Mouse (Mus musculus) limb, embryonic 12.5 days (tissue): Measurements from ENCODE around the gene Casp7. TPM values are rescaled to one million over a fixed set of nuclear protein-coding genes. Genes with fewer than 3 reads are reported as not detected.

Source experiments
- ATAC-seq: fragments of 200-750 bp; cut with Nextera tagmentation; 2 replicates; pipeline ENCODE4 v1.8.0; 2017; ENCODE audit warnings: low read depth, moderate TSS enrichment; ENCODE audit not compliant: insufficient number of reproducible peaks, insufficient read depth, low FRiP score, low TSS enrichment
- H3K27ac ChIP-seq: fragments of 300-500 bp; sonication (generic); 2 replicates; pipeline ENCODE4 v1.5.1; 2016; ENCODE audit warnings: mild to moderate bottlenecking, moderate library complexity
- H3K27me3 ChIP-seq: fragments of 300-500 bp; sonication (generic); 2 replicates; pipeline ENCODE4 v1.6.1; 2016; ENCODE audit warnings: mild to moderate bottlenecking, moderate library complexity
- H3K36me3 ChIP-seq: fragments of 300-500 bp; sonication (generic); 2 replicates; pipeline ENCODE4 v1.6.1; 2016; ENCODE audit warnings: mild to moderate bottlenecking, moderate library complexity
- H3K4me1 ChIP-seq: fragments of 300-500 bp; sonication (generic); replicated peaks from 2 replicates; pipeline ENCODE4 v1.6.1; 2016
- H3K4me2 ChIP-seq: fragments of 300-500 bp; sonication (generic); 2 replicates; pipeline ENCODE4 v1.6.1; 2016; ENCODE audit warnings: mild to moderate bottlenecking, moderate library complexity
- H3K4me3 ChIP-seq: fragments of 300-500 bp; sonication (generic); replicated peaks from 2 replicates; pipeline ENCODE4 v1.5.1; 2016; ENCODE audit warnings: mild to moderate bottlenecking
- H3K9ac ChIP-seq: fragments of 300-500 bp; sonication (generic); replicated peaks from 2 replicates; pipeline ENCODE4 v1.6.1; 2016; ENCODE audit warnings: mild to moderate bottlenecking, moderate library complexity
- H3K9me3 ChIP-seq: fragments of 300-500 bp; sonication (generic); 2 replicates; pipeline ENCODE4 v1.6.1; 2016; ENCODE audit warnings: mild to moderate bottlenecking, moderate library complexity
- WGBS: fragments of 180-500 bp; shearing (Covaris S2); methylation state at CpG from one replicate; pipeline ENCODE4 v1.1.7; 2016; 5-methylcytosine and 5-hydroxymethylcytosine counted together
- polyA plus RNA-seq: library from polyadenylated mRNA; unstranded; fragments of >200 nt; fragmentation: Nextera tagmentation; extraction: Ambion mirVana; gene quantifications from 2 replicates; pipeline ENCODE4 v1.2.1, GENCODE M21; 2016

Casp7 gene
- polyA plus RNA-seq, 1 experiment from 2014 or later = 31.5 TPM

DNA sequence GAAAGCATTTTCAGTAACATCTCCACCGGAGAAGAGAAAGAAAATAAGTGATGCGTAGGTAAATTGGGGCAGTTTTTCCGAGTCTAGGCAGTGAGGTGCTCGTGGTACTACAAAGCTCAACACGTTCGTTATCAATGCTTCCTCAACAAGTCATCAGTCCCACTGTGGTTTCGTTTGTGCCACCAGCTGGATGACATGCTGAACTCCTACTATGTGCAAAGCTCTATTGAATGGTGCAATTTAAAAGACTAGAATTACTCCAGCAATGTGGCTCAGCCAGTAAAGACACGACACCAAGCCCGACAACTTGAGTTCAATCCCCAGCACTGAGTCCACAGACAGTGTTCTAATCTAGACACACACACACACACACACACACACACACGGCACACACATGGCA is 10.8 kb upstream of the Casp7 start:
- no peak overlapping the region for H3K9ac ChIP-seq
- H3K4me3 ChIP-seq = no peak overlapping the region
- no peak overlapping the region for H3K27ac ChIP-seq
- H3K9me3 ChIP-seq = no peaks in the 10 kb centered on the region
- no peaks in the 10 kb centered on the region for H3K4me1 ChIP-seq
- ATAC-seq = no peak
- WGBS = 88% methylated on average over 10 of the region's 10 CpGs
- H3K4me2 ChIP-seq = no peak overlapping the region
- H3K27me3 ChIP-seq = no peaks in the 10 kb centered on the region
- H3K36me3 ChIP-seq = no peaks in the 10 kb centered on the region

DNA sequence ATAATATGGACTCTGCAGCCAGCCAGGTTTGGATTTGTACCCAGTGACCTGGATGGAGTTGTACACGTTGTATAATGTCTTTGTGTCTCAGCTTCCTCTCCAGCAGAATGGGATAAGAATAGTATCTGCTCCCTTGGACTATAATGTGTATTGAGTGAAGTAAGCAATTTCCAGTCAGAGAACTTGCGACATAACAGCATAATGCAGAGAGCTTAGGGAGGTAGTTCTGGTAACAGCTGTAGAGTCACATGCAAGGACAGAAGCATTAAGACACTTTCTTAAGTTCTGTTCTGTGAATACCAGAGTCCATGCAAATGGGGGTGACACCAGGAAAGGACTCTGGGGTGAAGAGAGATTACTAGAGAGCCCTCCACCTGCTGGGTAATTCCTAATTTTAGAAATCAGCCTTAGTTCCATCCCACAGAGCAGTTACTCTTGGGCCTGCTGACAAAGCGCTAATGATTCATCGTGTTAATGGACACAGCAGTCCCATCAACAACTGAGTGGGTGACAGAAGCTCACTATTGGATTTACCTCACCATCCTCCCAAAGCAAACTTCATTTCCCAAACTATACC is 9.1 kb upstream of the Casp7 start:
- Histone ChIP-seq H3K27me3 (no peaks in the 10 kb centered on the region), H3K4me1 (no peaks in the 10 kb centered on the region), H3K9me3 (no peaks in the 10 kb centered on the region), H3K9ac (no peak overlapping the region), H3K4me2 (no peak overlapping the region), H3K27ac (no peak overlapping the region), H3K36me3 (no peaks in the 10 kb centered on the region), H3K4me3 (no peak overlapping the region)
- 85% methylated on average over 4 of the region's 4 CpGs for WGBS
- no peak for ATAC-seq

- H3K27ac ChIP-seq = no peak overlapping the region
- 91% methylated on average over 11 of the region's 11 CpGs for WGBS
- no peak overlapping the region for H3K4me3 ChIP-seq
- no peaks in the 10 kb centered on the region for H3K9me3 ChIP-seq
- no peak for ATAC-seq
- H3K4me2 ChIP-seq = no peak overlapping the region
- H3K9ac ChIP-seq = no peak overlapping the region
- no peaks in the 10 kb centered on the region for H3K4me1 ChIP-seq
- no peaks in the 10 kb centered on the region for H3K27me3 ChIP-seq
- H3K36me3 ChIP-seq = no peaks in the 10 kb centered on the region
These were observed 7.8 kb upstream of the Casp7 start for GRCm38 (mm10) chr19:56389176-56389575.

DNA sequence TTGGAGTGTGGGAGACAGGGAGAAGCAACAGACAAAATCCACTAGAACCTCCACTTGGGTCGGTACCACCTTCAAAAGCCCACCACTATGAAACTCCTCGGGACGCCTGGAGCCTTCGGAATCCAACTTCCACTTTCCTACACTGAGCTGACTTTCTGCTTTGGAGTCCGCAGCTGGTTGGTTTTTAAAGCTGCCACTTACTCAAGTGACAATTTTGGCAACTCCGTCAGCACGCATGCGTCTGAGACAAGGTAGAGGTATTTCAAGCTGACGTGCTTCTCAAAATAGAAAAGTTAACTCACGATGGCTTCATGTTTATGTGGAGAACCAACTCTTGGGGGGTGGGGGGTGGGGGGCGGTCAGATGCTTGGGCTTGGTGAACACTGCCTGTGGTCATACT is 7.0 kb upstream of the Casp7 start, which contains the start of gene Nrap:
Gene Nrap (minus strand): TSS at position 159 of the 400 bp plus-strand sequence.
- Histone ChIP-seq H3K4me3 (no peak within 1 kb of the TSS), H3K27ac (no peak within 1 kb of the TSS), H3K27me3 (peaks cover 1% of the 10 kb centered on the region; the same call in 1 of the 2 replicates), H3K4me1 (no peaks in the 10 kb centered on the region), H3K9me3 (no peaks in the 10 kb centered on the region), H3K4me2 (no peak within 1 kb of the TSS), H3K36me3 (no peaks in the 10 kb centered on the region), H3K9ac (no peak within 1 kb of the TSS)
- WGBS = 86% methylated on average over 11 of the region's 11 CpGs
- no peak for ATAC-seq

DNA sequence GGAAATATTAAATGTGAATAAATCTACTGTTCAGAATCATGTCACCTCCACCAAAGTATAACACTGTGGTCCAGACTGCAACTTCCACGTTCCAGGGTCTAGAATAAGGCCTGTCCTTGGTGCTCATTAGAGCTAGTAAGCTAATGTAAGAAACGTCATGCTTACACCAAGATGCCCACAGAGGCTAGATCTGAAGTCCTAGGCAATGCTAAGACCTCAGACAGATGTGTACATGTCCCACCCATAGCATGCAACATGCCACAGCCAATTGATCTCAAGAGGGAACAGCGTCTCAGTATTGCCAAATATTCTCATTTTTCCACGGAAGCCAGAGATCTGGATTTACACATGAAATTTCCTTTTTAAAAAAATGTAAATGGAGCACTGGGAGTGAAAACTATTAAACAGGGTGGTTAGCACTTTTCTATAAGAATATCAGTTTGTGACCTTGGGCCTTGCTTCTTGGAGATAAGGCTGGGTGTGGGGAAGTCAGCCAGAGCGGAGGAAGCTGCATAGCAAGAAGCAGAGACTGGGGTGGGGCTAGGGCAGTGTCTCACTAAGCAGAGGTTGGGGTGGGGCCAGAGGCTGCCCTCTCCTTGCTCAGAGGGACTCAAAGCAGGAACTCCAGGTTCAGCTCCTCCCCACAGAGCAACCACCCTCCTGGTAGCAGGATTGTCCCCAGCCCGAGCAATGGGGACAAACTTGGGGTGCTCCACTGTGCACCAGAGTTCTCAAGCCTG is 5.5 kb upstream of the Casp7 start:
- no peak for ATAC-seq
- Histone ChIP-seq H3K27ac (no peak overlapping the region), H3K4me1 (peaks cover 5% of the 10 kb centered on the region; the same call in 1 of the 2 replicates), H3K4me3 (no peak overlapping the region), H3K9me3 (no peaks in the 10 kb centered on the region), H3K27me3 (peaks cover 17% of the 10 kb centered on the region), H3K36me3 (no peaks in the 10 kb centered on the region), H3K4me2 (no peak overlapping the region), H3K9ac (no peak overlapping the region)
- 74% methylated on average over 6 of the region's 6 CpGs for WGBS

DNA sequence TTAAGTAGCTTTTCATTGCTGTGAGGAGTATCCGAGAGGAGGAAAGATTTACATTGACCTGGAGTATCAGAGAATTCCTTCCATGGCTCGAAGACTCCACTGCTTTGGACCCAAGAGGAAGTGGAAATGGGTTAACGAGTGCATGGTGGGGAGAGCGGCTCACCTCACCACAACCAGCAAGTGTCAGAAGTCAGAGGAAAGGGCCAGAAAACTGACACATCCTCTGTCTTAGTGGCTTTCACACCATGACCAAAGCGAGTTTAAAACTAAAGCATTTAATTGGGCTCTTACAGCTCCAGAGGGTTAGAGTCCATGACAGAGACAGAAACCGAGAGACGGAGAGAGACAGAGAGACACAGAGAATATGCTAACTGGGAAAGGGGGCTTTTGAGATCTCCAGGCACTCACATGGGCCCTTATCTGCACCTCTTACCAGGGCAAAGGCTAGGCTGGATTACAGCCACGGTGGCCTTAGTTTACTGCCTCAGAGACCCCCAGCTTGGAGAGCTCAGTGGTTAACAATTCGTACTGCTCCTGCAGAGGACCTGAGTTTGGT is 3.5 kb upstream of the Casp7 start:
- WGBS = 76% methylated on average over 9 of the region's 9 CpGs
- Histone ChIP-seq H3K4me3 (no peak overlapping the region), H3K4me1 (peaks cover 14% of the 10 kb centered on the region), H3K9ac (no peak overlapping the region), H3K27ac (no peak overlapping the region), H3K27me3 (peaks cover 18% of the 10 kb centered on the region), H3K9me3 (no peaks in the 10 kb centered on the region), H3K36me3 (no peaks in the 10 kb centered on the region), H3K4me2 (no peak overlapping the region)
- no peak for ATAC-seq

DNA sequence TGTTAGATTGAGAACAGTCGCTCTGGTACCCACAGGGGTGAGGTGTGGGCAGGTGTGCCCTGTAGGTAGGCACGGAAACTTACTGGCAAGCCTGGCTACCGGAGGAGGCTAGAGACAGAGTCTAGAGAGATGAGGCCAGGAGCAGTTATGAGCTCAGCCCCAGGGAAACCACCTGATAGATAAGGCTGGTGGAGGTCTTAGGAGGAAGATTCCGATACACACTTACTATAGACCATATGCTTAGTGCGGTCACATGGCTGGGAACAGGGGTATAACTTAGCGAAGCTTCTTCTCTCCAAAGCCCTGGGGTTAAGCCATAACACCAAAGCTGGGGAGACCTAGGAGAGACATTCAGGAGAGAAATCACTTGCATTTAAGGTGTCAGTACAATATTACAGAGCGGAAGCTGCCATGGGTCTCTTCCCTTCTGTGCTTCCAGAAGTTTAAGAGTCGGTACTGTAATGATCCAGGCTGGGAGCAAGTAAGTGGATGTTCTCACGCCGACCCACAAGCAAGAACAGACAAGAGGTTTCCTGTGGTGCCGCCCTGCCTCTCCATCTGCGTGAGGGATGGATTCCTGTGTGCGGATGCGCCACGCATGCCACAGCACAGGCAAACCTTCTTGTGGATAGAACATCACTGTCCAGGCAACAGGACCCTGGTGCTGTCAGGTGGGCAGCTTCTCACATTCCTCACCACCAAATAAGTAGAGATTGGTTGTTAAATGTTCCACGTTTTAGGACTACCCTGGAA is 1.6 kb upstream of the Casp7 start:
- 86% methylated on average over 16 of the region's 16 CpGs for WGBS
- Histone ChIP-seq H3K27me3 (peaks cover 18% of the 10 kb centered on the region), H3K4me3 (no peak overlapping the region), H3K27ac (no peak overlapping the region), H3K9me3 (no peaks in the 10 kb centered on the region), H3K4me2 (no peak overlapping the region), H3K4me1 (peaks cover 14% of the 10 kb centered on the region), H3K9ac (no peak overlapping the region), H3K36me3 (no peaks in the 10 kb centered on the region)
- no peak for ATAC-seq

GRCm38 (mm10) chr19:56396227-56396626 is 702 bp upstream of the Casp7 start:
- H3K36me3 ChIP-seq = no peaks in the 10 kb centered on the region
- no peaks in the 10 kb centered on the region for H3K9me3 ChIP-seq
- peaks cover 18% of the 10 kb centered on the region for H3K27me3 ChIP-seq
- H3K27ac ChIP-seq = no peak overlapping the region; the same call in 1 of the 2 replicates
- no peak for ATAC-seq
- 41% methylated on average over 12 of the region's 12 CpGs for WGBS
- H3K4me3 ChIP-seq = peak overlapping the region; percentile 60
- peak overlapping the region; percentile 84 for H3K4me2 ChIP-seq
- H3K9ac ChIP-seq = no peak overlapping the region
- peaks cover 23% of the 10 kb centered on the region for H3K4me1 ChIP-seq

- Histone ChIP-seq H3K9ac (peak overlapping the region; percentile 80), H3K27ac (peak overlapping the region; percentile 88), H3K36me3 (no peaks in the 10 kb centered on the region), H3K4me1 (peaks cover 38% of the 10 kb centered on the region), H3K4me2 (peak overlapping the region; percentile 84), H3K27me3 (peaks cover 18% of the 10 kb centered on the region), H3K4me3 (peak overlapping the region; percentile 60), H3K9me3 (no peaks in the 10 kb centered on the region)
- ATAC-seq = no peak
- 46% methylated on average over 11 of the region's 11 CpGs for WGBS
These were observed 966 bp downstream of the Casp7 start for GRCm38 (mm10) chr19:56397663-56398527.

- H3K36me3 ChIP-seq = no peaks in the 10 kb centered on the region
- H3K9me3 ChIP-seq = no peaks in the 10 kb centered on the region
- no peak for ATAC-seq
- no peak overlapping the region for H3K4me2 ChIP-seq
- H3K27ac ChIP-seq = no peak overlapping the region
- peaks cover 18% of the 10 kb centered on the region for H3K27me3 ChIP-seq
- H3K9ac ChIP-seq = no peak overlapping the region
- H3K4me3 ChIP-seq = no peak overlapping the region
- H3K4me1 ChIP-seq = peaks cover 38% of the 10 kb centered on the region
These were observed 1.5 kb downstream of the Casp7 start for GRCm38 (mm10) chr19:56398528-56398795.
